Mouse (Mus musculus) hematopoietic stem cell, adult 5-6 weeks (primary cell): ENCODE data around the gene 9130008F23Rik. TPM values are rescaled to one million over a fixed set of nuclear protein-coding genes. Genes with fewer than 3 reads are reported as not detected.

ENCODE experiments used
- ATAC-seq, 2 experiments: fragments of 125-278 bp in 1 of 2; replicated peaks in 1 of 2; 2 replicates each; pipeline ENCODE4 v1.8.0; 2016 to 2017; ENCODE audit warnings: inconsistent platforms in 2 of 2, mild to moderate bottlenecking in 2 of 2, moderate number of reproducible peaks in 2 of 2, low read depth in 1 of 2, moderate TSS enrichment in 1 of 2; ENCODE audit not compliant: low FRiP score in 2 of 2, poor library complexity in 2 of 2, severe bottlenecking in 2 of 2, insufficient read depth in 1 of 2, low TSS enrichment in 1 of 2
- total RNA-seq: library from RNA; stranded (forward); fragments of 172-1452, 232-1000 nt; gene quantifications from 2 replicates; pipeline ENCODE4 v1.2.3, GENCODE M21; 2017

9130008F23Rik gene
- total RNA-seq, 1 experiment from 2014 or later, result 10.0 TPM

DNA sequence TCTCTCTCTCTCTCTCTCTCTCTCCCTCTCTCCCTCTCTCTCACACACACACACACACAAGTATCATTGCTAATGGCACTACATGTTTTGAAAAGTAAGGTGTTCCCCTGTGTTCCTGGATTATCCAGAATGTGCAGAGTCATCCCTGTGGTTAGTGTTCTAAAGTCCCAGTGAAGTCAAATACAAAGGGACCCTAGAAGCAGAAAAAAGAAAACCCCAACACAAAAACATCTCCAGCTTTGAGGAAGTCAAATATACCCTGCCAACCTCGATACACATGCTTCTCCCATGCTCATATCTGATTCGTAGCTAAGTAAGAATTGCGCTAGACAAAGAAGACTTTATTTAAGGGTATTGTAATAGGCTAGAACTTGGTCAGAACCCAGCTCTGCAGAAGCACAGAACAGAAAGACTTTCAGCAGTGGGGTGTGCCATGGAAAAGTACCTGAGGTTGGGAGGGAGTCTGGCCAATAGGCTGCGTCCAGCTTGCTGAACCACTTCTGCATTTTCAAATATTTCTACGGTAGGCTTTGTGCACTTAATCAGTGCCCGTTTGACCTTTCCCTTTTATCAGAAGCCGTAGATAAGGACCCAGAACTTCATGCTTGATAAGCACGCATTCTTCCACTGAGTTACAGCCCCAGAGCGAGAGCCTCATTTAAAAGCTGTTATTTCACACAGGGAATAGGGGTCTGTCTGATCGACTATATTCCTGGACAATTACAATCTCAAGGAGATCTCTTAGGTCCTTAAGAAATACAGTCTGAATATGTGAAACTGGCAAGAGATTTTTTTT, 11.2 kb downstream of the 9130008F23Rik start:
- ATAC-seq, result peak; percentile 83 to 87

DNA sequence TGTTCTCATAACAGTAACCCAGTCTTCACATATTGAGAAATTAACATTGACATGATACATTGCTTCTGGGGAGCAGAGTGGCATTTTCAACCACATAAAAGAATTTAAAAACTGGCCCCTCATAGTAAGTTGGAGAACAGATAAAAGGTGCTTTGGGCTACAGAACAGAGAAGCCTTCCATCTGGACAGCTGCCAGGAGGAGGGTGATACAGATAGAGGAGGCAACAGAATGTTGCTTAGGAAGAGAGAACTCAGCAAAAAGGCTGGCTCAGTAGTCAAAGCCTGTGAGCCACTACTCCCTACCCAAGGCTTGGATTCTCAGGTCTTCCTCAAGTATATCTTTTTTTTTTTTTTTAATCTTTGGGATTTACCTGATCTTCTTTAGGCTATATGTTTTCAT, 25.3 kb downstream of the 9130008F23Rik start:
- no peak for ATAC-seq

DNA sequence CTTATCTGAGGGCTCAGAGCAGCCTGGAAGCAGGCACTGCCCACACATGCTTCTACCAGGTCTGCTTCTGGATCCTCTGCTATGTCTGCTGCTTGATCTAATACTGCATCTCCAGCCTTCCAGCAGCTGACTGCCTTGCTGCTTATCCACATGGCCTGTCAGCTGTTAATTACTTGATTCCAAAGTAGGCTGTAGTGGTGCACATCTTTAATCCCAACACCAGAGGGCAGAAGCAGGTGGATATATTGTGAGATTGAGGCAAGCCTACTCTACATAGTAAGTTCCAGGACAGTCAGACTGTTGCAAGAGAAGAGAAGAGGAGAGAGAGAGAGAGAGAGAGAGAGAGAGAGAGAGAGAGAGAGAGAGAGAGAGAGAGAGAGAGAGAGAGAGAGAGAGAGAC, 43.1 kb downstream of the 9130008F23Rik start:
- peak; percentile 81 to 88 for ATAC-seq

DNA sequence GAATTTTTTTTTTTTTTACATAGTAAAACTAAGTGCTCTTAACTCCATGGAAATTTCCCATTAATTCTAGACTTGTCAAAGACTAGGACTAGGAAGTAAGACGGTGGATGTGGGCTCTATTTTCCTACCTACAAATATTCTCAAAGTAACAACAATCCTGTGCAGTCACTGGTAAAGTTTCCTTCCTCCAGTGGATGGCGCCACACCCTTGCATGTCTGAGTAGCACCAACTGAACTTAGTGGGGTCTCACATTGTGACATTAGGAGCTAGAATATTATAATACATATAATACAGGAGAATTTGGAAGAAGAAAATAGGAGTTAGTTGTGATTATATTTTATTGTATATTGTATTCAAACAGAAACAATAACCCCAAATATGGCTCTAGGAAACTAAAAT, 48.5 kb downstream of the 9130008F23Rik start:
- peak in 1 of 2 experiments; percentile 42; a peak in 1 of 4 replicates for ATAC-seq

Other genes with a start within 250 kb of the 9130008F23Rik start
- gene Esp3, start 248.5 kb downstream of the 9130008F23Rik start, total RNA-seq, result not detected in 2 replicates
- gene Esp1, start 153.4 kb downstream of the 9130008F23Rik start, total RNA-seq, result not detected in 2 replicates
- gene Crisp2, start 73.6 kb downstream of the 9130008F23Rik start, total RNA-seq, result 13.6 TPM in 1 of 2 replicates, not detected in the other
- 2.2 and 8.2 TPM in 2 replicates for gene Rhag, start 69.4 kb downstream of the 9130008F23Rik start, total RNA-seq
- not detected in 2 replicates for gene Glyatl3, start 33.8 kb upstream of the 9130008F23Rik start, total RNA-seq
- 30.7 and 32.0 TPM in 2 replicates for gene Mut, start 54.1 kb upstream of the 9130008F23Rik start, total RNA-seq
- 45.8 and 49.4 TPM in 2 replicates for gene Cenpq, start 54.5 kb upstream of the 9130008F23Rik start, total RNA-seq